Mouse (Mus musculus) bone marrow macrophage, adult 2 months (primary cell): ENCODE data around the gene Cfap54. TPM values are rescaled to one million over a fixed set of nuclear protein-coding genes. Genes with fewer than 3 reads are reported as not detected.

Experiments
- H3K27ac ChIP-seq: 2 replicates; pipeline ENCODE4 v1.5.1; 2012; ENCODE audit warnings: low read depth, low read length; ENCODE audit not compliant: insufficient read depth
- H3K4me1 ChIP-seq: 2 replicates; pipeline ENCODE4 v1.6.1; 2012; ENCODE audit warnings: low read length; ENCODE audit not compliant: control insufficient read depth, insufficient read depth
- H3K4me3 ChIP-seq: 2 replicates; pipeline ENCODE4 v1.5.1; 2012; ENCODE audit warnings: mild to moderate bottlenecking, low read length, moderate library complexity; ENCODE audit not compliant: insufficient read depth
- CTCF ChIP-seq: IDR thresholded peaks from 2 replicates; pipeline ENCODE4 v1.5.1; 2012; ENCODE audit warnings: low read depth, mild to moderate bottlenecking, low read length, moderate library complexity
- POLR2A ChIP-seq: IDR thresholded peaks from 2 replicates; pipeline ENCODE4 v1.6.1; 2012; ENCODE audit warnings: mild to moderate bottlenecking, low read depth, low read length, borderline replicate concordance
- polyA plus RNA-seq: library from polyadenylated mRNA; stranded (reverse); fragments of >200 nt; gene quantifications from 2 replicates; pipeline ENCODE4 v1.2.4, GENCODE M21; 2012; ENCODE audit not compliant: missing spikeins, insufficient read depth, insufficient read length

Gene Cfap54
- polyA plus RNA-seq, 1 experiment, result not detected

GRCm38 (mm10) chr10:93102321-93102720 is 20.9 kb upstream of the Cfap54 start:
- Histone ChIP-seq H3K27ac (no peak overlapping the region), H3K4me3 (no peak overlapping the region), H3K4me1 (no peaks in the 10 kb centered on the region)
- TF ChIP-seq POLR2A, result no peak
- TF ChIP-seq CTCF, result no peak

- H3K4me1 ChIP-seq, result peaks cover 14% of the 10 kb centered on the region
- TF ChIP-seq CTCF, result no peak
Measured at GRCm38 (mm10) chr10:93098211-93098805, 16.9 kb upstream of the Cfap54 start.

GRCm38 (mm10) chr10:93097439-93097838 is 16.0 kb upstream of the Cfap54 start:
- no peak overlapping the region for H3K4me3 ChIP-seq
- TF ChIP-seq CTCF, result no peak
- TF ChIP-seq POLR2A, result no peak
- H3K27ac ChIP-seq, result no peak overlapping the region
- H3K4me1 ChIP-seq, result peaks cover 14% of the 10 kb centered on the region

More at GRCm38 (mm10) chr10:93098211-93098805, 16.9 kb upstream of the Cfap54 start:
- Histone ChIP-seq H3K27ac (no peak overlapping the region), H3K4me3 (no peak overlapping the region)

- Histone ChIP-seq H3K4me1 (peaks cover 18% of the 10 kb centered on the region), H3K4me3 (no peak overlapping the region), H3K27ac (peak overlapping the region; percentile 79)
- TF ChIP-seq POLR2A (no peak), CTCF (no peak)
Measured at GRCm38 (mm10) chr10:93095827-93096226, 14.4 kb upstream of the Cfap54 start.

GRCm38 (mm10) chr10:93094957-93095580 is 13.7 kb upstream of the Cfap54 start:
- H3K4me3 ChIP-seq, result no peak overlapping the region
- no peak for TF ChIP-seq CTCF
- no peak for TF ChIP-seq POLR2A
- peaks cover 21% of the 10 kb centered on the region for H3K4me1 ChIP-seq
- peak overlapping the region; percentile 79 for H3K27ac ChIP-seq

- Histone ChIP-seq H3K4me3 (no peak overlapping the region), H3K4me1 (peaks cover 21% of the 10 kb centered on the region), H3K27ac (no peak overlapping the region)
- no peak for TF ChIP-seq POLR2A
- TF ChIP-seq CTCF, result no peak
Measured at GRCm38 (mm10) chr10:93091928-93092327, 10.5 kb upstream of the Cfap54 start.

GRCm38 (mm10) chr10:93090241-93090640 is 8.8 kb upstream of the Cfap54 start:
- H3K27ac ChIP-seq, result no peak overlapping the region
- TF ChIP-seq CTCF, result no peak
- TF ChIP-seq POLR2A, result no peak
- H3K4me1 ChIP-seq, result peaks cover 8% of the 10 kb centered on the region
- H3K4me3 ChIP-seq, result no peak overlapping the region

- TF ChIP-seq CTCF, result no peak
- no peak for TF ChIP-seq POLR2A
- Histone ChIP-seq H3K27ac (no peak overlapping the region), H3K4me3 (no peak overlapping the region), H3K4me1 (peaks cover 7% of the 10 kb centered on the region)
Measured at GRCm38 (mm10) chr10:93088396-93089048, 7.1 kb upstream of the Cfap54 start.

- H3K4me1 ChIP-seq, result peaks cover 13% of the 10 kb centered on the region
- no peak overlapping the region for H3K4me3 ChIP-seq
- no peak for TF ChIP-seq POLR2A
- no peak for TF ChIP-seq CTCF
- no peak overlapping the region for H3K27ac ChIP-seq
Measured at GRCm38 (mm10) chr10:93087504-93087903, 6.1 kb upstream of the Cfap54 start.

GRCm38 (mm10) chr10:93083963-93084340 is 2.5 kb upstream of the Cfap54 start:
- no peak overlapping the region for H3K4me3 ChIP-seq
- no peak overlapping the region for H3K27ac ChIP-seq
- H3K4me1 ChIP-seq, result peaks cover 17% of the 10 kb centered on the region
- TF ChIP-seq POLR2A (no peak), CTCF (no peak)
